Mouse (Mus musculus) midbrain, postnatal 0 days (tissue): ENCODE results near the gene Nub1. TPM values are rescaled to one million over a fixed set of nuclear protein-coding genes. Genes with fewer than 3 reads are reported as not detected.

Experiments
- ATAC-seq: fragments of 200-750 bp; cut with Nextera tagmentation; 2 replicates; pipeline ENCODE4 v1.8.0; 2017; ENCODE audit warnings: moderate number of reproducible peaks, mild to moderate bottlenecking, moderate TSS enrichment, moderate library complexity; ENCODE audit not compliant: low FRiP score
- DNase-seq: peaks from one replicate; pipeline ENCODE4 v3.0.0-alpha.2; 2015; ENCODE audit warnings: low spot score
- H3K27ac ChIP-seq: fragments of 300-500 bp; sonication (generic); 2 replicates; pipeline ENCODE4 v1.5.1; 2014; ENCODE audit warnings: low read depth, mild to moderate bottlenecking, low read length, mixed read lengths
- H3K27me3 ChIP-seq: fragments of 300-500 bp; sonication (generic); 2 replicates; pipeline ENCODE4 v1.6.1; 2014; ENCODE audit warnings: low read length, control low read depth, mixed read lengths; ENCODE audit not compliant: insufficient read depth
- H3K36me3 ChIP-seq: fragments of 300-500 bp; sonication (generic); 2 replicates; pipeline ENCODE4 v1.6.1; 2014; ENCODE audit warnings: low read length, control low read depth, mixed read lengths; ENCODE audit not compliant: insufficient read depth
- H3K4me1 ChIP-seq: fragments of 300-500 bp; sonication (generic); 2 replicates; pipeline ENCODE4 v1.6.1; 2014; ENCODE audit warnings: mild to moderate bottlenecking, control low read depth, antibody characterized with exemption, low read length, mixed read lengths; ENCODE audit not compliant: insufficient read depth
- H3K4me2 ChIP-seq: fragments of 300-500 bp; sonication (generic); 2 replicates; pipeline ENCODE4 v1.6.1; 2014; ENCODE audit warnings: low read depth, mild to moderate bottlenecking, low read length, mixed read lengths; ENCODE audit not compliant: poor library complexity, severe bottlenecking
- H3K4me3 ChIP-seq: fragments of 300-500 bp; sonication (generic); 2 replicates; pipeline ENCODE4 v1.5.1; 2014; ENCODE audit warnings: low read depth, mild to moderate bottlenecking, low read length, moderate library complexity
- H3K9ac ChIP-seq: fragments of 300-500 bp; sonication (generic); replicated peaks from 2 replicates; pipeline ENCODE4 v1.6.1; 2014; ENCODE audit warnings: mild to moderate bottlenecking, low read length, moderate library complexity, mixed read lengths; ENCODE audit not compliant: poor library complexity, severe bottlenecking
- H3K9me3 ChIP-seq: fragments of 300-500 bp; sonication (generic); 2 replicates; pipeline ENCODE4 v1.6.1; 2016; ENCODE audit warnings: low read length, control low read depth
- CTCF ChIP-seq: IDR thresholded peaks from 2 replicates; pipeline ENCODE4 v1.5.1; 2016; ENCODE audit warnings: antibody characterized with exemption, mild to moderate bottlenecking
- WGBS: fragments of 180-500 bp; shearing (Covaris S2); extraction: QIAGEN DNeasy Blood & Tissue Kit; methylation state at CpG from one replicate; pipeline ENCODE4 v1.1.7; 2014; 5-methylcytosine and 5-hydroxymethylcytosine counted together
- polyA plus RNA-seq: library from polyadenylated mRNA; unstranded; fragments of >200 nt; fragmentation: Nextera tagmentation; extraction: Ambion mirVana; gene quantifications from 2 replicates; pipeline ENCODE4 v1.2.1, GENCODE M21; 2015
- total RNA-seq: library from RNA; depleted of rRNA; stranded (reverse); fragments of >200 nt; gene quantifications from 2 replicates; pipeline ENCODE4 v1.2.3, GENCODE M21; 2014

Gene Nub1
- total and polyA plus RNA-seq, 2 experiments from 2014 or later = 44.9 to 45.1 TPM

- Histone ChIP-seq H3K4me1 (no peaks in the 10 kb centered on the region), H3K27me3 (no peaks in the 10 kb centered on the region), H3K36me3 (peaks cover 24% of the 10 kb centered on the region), H3K27ac (no peak overlapping the region), H3K9ac (no peak overlapping the region), H3K4me3 (no peak overlapping the region), H3K4me2 (no peak overlapping the region), H3K9me3 (peaks cover 3% of the 10 kb centered on the region; the same call in 1 of the 2 replicates)
- 70% methylated on average over 2 of the region's 2 CpGs for WGBS
- ATAC-seq = peak; percentile 57; the same call in 1 of the 2 replicates
- DNase-seq = peak; percentile 90
- TF ChIP-seq CTCF = no peak
Measured at GRCm38 (mm10) chr5:24713199-24713598, 27.9 kb downstream of the Nub1 start.

GRCm38 (mm10) chr5:24713987-24714386 lies 28.7 kb downstream of the Nub1 start:
- no peak for TF ChIP-seq CTCF
- H3K27ac ChIP-seq = no peak overlapping the region
- peaks cover 16% of the 10 kb centered on the region for H3K36me3 ChIP-seq
- no peak overlapping the region for H3K9ac ChIP-seq
- ATAC-seq (no peak), DNase-seq (no peak)
- no peak overlapping the region for H3K4me3 ChIP-seq
- no peak overlapping the region for H3K4me2 ChIP-seq
- 89% methylated on average over 6 of the region's 6 CpGs for WGBS
- H3K9me3 ChIP-seq = peaks cover 3% of the 10 kb centered on the region; the same call in 1 of the 2 replicates
- no peaks in the 10 kb centered on the region for H3K27me3 ChIP-seq
- no peaks in the 10 kb centered on the region for H3K4me1 ChIP-seq

DNA sequence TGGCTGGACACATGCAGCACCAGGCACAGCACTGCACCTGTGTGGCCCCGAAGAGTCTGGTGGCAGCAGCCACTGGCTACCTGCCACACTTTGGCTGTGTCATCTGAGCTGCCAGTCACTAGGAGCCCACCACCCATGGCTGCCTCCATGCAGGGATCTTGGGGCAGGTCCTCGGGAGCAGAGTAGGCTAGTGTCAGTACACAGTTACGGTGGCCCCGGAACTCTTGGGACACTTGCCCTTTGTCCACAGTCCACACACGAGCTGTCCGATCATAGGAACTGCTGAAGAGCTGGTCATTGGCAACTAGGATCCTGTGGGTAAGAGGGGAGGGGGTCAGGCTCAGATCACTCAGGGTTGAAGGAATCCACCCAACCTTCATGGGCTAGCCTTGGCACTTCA lies 32.7 kb downstream of the Nub1 start:
- 92% methylated on average over 6 of the region's 6 CpGs for WGBS
- DNase-seq = no peak
- H3K27ac ChIP-seq = no peak overlapping the region
- no peaks in the 10 kb centered on the region for H3K27me3 ChIP-seq
- no peaks in the 10 kb centered on the region for H3K4me1 ChIP-seq
- H3K9ac ChIP-seq = no peak overlapping the region
- no peak for ATAC-seq
- H3K4me3 ChIP-seq = no peak overlapping the region
- no peaks in the 10 kb centered on the region for H3K36me3 ChIP-seq
- H3K9me3 ChIP-seq = no peaks in the 10 kb centered on the region
- no peak overlapping the region for H3K4me2 ChIP-seq
- no peak for TF ChIP-seq CTCF

DNA sequence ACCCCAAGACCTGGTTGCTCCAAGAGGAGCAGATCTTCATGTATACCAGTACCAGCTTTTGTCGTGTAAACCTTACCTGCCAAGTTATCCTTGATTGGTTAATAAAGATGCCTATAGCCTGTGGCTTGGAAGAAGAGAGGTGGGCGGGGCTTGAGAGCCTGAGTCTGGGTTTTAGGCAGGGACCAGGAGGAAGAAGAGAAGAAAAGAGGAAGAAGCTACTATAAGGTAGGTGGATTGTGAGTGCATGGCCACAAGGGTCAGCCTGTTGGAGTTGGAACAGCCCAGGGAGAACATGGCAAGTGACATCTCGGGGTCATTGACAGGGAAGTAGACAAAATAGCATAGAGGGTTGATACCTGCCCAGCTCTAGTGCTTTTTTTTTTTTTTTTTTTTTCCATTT lies 34.5 kb downstream of the Nub1 start:
- no peaks in the 10 kb centered on the region for H3K27me3 ChIP-seq
- H3K9ac ChIP-seq = no peak overlapping the region
- H3K27ac ChIP-seq = no peak overlapping the region
- no peaks in the 10 kb centered on the region for H3K9me3 ChIP-seq
- WGBS = 82% methylated on average over 3 of the region's 3 CpGs
- H3K4me2 ChIP-seq = no peak overlapping the region
- ATAC-seq (no peak), DNase-seq (no peak)
- no peaks in the 10 kb centered on the region for H3K4me1 ChIP-seq
- TF ChIP-seq CTCF = no peak
- H3K36me3 ChIP-seq = no peaks in the 10 kb centered on the region
- H3K4me3 ChIP-seq = no peak overlapping the region

DNA sequence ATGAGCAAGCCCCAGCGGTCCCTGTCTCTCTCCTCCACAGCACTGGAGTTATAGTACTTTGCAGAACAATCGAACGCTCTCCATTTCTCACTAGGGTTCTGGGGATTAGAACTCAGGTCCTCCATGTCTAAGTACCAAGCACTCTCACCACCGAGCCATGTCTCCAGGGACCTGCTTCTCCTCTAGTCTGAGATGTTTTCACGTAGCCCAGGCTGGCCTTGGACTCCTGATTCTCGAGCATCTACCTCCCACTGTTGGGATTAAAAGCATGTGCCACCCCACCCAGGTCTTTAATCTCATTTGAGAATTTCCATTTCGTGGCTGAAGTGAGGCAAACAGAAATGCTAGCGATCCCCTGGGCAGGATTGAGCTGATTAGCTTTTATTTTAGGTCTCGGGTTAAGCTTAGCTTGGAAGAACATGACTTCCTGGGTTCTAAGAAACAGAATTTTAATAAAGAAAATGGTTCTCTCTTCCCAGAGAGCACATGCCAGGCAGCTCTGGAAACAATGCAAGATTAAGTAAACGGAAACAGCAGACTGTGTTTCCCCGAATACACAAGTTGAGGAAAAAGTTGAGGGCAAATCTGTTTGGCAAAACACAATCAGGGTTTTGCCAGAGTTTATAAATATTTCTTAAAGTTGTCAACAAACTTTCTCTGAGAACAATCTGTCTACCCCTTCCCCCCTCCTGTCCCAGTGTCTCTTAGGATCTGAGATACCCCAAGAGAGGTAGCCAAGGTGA lies 38.4 kb downstream of the Nub1 start:
- Histone ChIP-seq H3K9ac (no peak overlapping the region), H3K9me3 (no peaks in the 10 kb centered on the region), H3K36me3 (no peaks in the 10 kb centered on the region), H3K4me2 (no peak overlapping the region), H3K4me3 (no peak overlapping the region), H3K27ac (no peak overlapping the region), H3K27me3 (no peaks in the 10 kb centered on the region), H3K4me1 (no peaks in the 10 kb centered on the region)
- ATAC-seq = no peak
- TF ChIP-seq CTCF = no peak
- no peak for DNase-seq
- 57% methylated on average over 11 of the region's 11 CpGs for WGBS

- Histone ChIP-seq H3K9ac (no peak overlapping the region), H3K36me3 (no peaks in the 10 kb centered on the region), H3K4me1 (no peaks in the 10 kb centered on the region), H3K4me3 (no peak overlapping the region), H3K4me2 (no peak overlapping the region), H3K27me3 (peaks cover 3% of the 10 kb centered on the region), H3K9me3 (no peaks in the 10 kb centered on the region), H3K27ac (no peak overlapping the region)
- TF ChIP-seq CTCF = no peak
- DNase-seq = no peak
- ATAC-seq = no peak
- WGBS = 79% methylated on average over 5 of the region's 5 CpGs
Measured at GRCm38 (mm10) chr5:24724270-24724634, 38.9 kb downstream of the Nub1 start.
